Mouse (Mus musculus) activated CD4-positive, CD25-positive, alpha-beta regulatory T cell, adult 4 months (primary cell): Measurements from ENCODE around the gene Ano10. TPM values are rescaled to one million over a fixed set of nuclear protein-coding genes. Genes with fewer than 3 reads are reported as not detected.
"Not testable (repeated sequence)": the region's sequence is repeated elsewhere in the genome, so short reads cannot be mapped to it uniquely, and the experiment has no call there.

Experiments used
- ATAC-seq: one replicate; pipeline ENCODE4 v1.8.0; 2017
- polyA plus RNA-seq, 2 experiments: library from polyadenylated mRNA; unstranded; fragments of 100-300 nt; shearing (Covaris generic); gene quantifications; one replicate each; pipeline ENCODE4 v1.2.1; 2017

Ano10 gene
- polyA plus RNA-seq, 2 experiments from 2014 or later, result 21.7 to 26.2 TPM

- no peak for ATAC-seq
These were observed 99.1 kb downstream of the Ano10 start for GRCm38 (mm10) chr9:122195042-122195682.

GRCm38 (mm10) chr9:122193823-122194222 is 100.4 kb downstream of the Ano10 start:
- ATAC-seq, result peak; percentile 70

DNA sequence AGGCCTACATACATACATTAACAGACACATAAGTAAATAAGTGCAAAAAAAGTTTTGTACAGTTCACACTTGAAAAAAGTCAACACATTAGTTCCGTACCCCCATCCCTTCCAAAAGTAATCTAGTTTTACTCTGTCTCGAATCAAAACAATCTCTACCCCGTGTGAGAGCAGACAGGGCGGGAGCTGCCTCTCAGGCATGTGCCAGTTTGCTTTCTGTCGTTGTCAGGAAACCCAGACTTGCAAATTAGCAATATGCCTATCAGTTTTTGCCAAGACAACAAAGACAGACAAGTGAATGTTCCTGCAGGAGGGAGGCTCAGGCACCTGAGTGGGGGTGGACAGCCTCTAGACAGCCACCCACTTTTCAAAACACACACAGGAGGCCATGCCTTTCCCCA is 100.9 kb downstream of the Ano10 start:
- peak; percentile 17 for ATAC-seq

DNA sequence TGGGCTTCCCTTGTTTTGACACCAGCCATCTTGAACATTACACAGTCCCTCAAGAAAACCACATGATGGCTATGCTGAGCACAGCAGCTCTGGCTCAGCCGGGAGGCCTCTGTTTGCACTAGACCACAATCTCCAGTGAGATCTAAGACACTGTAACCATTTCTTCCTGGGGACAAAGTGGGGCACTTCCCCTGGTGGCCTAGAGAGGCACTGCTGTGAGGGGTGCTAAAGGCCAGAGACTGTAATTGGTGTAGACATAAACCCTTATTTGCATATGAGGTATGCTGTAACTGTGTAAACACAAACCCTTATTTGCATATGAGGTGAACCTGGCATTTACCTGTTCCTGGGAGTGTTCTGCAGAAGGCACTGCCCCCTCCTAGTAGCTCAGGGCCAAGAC is 105.5 kb downstream of the Ano10 start:
- peak; percentile 90 for ATAC-seq

DNA sequence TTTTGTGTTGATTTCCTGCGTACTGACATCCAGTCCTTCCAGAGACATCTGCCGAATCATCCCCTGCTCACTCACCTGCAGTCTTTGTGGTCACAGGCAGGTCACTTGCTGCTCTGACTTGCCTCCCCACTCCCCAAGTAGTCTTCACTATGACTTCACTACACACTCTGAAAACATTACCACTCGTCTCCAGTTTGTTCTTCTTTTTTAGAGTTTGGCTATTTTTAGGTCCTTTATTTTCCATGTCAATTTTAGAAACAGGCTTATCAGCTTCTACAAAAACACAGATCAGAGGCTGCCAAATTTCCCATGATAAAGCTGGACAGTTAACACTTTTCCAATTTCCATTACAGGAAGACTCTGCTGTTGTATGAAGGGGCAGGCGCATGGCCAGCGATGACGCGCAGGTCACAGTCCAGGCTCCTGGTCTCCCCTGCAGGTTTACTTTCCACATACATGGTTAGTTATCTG is 106.7 kb downstream of the Ano10 start:
- no peak for ATAC-seq

DNA sequence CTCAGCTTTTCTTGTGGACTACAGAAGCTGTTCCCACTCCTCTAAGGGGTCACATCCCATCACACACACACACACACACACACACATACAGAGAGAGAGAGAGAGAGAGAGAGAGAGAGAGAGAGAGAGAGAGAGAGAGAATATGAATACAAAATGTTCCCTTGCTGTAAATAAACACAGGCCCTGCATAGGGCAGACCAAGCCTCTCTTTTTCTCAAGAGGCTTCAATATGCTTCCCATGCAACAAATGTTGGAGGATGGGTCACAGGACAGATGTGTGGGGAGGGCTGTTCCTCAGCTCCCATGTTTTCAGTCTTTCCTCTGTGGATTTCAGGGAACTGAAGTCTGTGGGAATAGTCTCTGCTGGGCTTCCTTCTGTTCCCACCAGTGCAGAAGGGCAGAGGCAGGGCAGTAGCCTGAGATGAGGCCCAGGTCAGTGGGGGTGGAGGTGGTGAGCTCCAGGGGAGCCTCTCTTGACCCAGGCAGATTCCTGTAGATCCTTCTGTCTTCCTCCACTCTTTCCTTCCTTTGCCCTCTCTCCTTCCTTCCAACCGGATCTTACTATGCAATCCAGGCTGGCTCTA is 107.5 kb downstream of the Ano10 start:
- no peak for ATAC-seq

DNA sequence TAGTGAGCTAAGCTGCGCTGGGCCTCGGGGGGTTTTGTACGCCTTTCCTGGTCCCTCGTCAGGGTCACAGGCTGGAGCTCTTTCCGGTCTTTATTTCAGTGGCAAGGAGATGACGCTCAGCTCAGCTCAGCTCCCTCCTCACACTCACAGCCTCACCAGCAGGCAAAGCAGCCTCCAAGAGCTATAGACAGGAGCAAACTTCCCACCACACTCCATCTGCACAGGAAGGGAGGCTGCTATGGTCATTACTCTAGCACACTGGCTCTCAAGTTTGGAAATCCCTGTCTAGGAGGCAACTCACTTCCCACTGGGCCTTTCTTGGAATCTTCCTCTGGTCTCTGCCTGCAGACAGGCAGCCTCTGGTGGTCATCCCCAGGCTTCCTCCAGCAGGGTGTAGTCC is 108.3 kb downstream of the Ano10 start:
- ATAC-seq, result no peak

DNA sequence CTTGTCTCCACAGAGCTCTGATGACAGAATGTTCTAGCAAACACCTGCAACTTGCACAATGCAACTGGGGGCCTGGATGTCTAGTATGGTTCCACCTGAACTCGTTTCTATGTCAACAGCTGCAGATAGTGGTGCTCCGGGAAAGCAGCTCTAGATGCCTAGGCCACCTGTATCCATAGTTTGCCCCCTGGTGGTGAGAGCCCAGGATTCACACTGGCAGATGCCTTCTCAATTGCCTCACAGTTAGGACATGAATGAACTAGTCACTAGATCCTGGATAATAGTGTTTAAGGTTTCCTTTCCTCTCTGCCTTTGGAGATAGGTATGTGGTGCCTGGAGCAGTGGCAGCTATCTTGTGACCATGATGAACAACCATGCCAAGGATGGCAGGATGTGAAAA is 109.2 kb downstream of the Ano10 start:
- ATAC-seq, result no peak

DNA sequence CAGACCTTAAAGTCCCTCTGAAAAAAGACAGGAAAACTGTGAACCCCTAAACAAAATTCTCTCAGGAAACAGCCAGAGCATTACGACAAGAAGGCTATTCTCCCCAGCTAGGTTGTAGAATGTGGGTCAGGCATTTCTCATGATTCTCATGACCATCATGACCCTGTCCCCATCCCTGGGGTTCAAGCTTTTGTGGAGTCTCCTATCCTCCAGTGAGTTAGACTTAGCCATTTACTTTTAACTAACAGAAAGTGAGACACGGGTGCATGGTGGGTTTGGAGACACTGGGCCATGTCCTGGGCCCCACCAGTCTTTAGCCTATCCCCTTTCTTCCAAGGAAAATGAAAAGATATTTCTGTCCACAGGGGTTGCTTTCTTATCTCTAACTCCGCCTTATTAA is 109.9 kb downstream of the Ano10 start:
- ATAC-seq, result no peak

DNA sequence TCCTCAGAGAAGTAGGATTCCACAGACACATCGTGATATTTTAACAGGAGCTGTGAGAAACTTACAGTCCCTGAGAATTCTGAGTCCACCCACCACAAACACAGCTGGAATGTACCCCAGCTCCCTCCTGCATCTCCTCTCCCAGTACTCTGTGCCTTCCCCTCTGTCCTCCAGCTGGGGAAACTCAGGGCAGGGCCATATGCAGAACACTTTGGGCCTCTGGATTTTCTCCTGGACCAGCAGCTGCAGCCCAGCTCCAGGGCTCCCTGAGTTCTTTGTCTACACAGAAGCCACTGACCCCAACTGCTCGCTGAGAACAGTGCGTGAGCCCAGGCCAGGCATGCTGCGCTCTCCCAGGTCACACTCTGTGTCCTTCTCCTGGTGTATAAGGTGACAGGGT is 111.1 kb downstream of the Ano10 start:
- ATAC-seq, result no peak

DNA sequence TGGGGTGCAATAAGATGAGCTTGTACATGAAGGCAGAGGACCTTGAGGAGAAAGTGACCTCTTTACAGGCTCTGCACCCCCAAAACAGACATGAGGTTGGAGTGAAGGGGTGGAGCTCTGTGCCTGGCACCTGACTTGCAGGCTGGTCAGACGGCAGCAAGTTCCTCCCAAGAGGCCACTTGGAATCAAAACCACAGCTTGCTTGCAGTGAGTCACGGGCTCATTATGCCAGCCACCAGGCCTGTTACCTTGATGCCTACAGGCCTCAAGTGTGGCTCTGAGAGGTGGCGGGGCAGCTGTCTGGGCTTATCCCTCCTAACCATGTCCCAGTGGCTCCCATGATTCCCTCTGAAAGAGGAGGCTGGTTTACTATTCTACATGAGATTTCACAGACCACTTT is 114.1 kb downstream of the Ano10 start:
- ATAC-seq, result no peak

- no peak for ATAC-seq
These were observed 115.8 kb downstream of the Ano10 start for GRCm38 (mm10) chr9:122178427-122178826.

GRCm38 (mm10) chr9:122177256-122178220 is 116.7 kb downstream of the Ano10 start:
- ATAC-seq, result peak; percentile 48

DNA sequence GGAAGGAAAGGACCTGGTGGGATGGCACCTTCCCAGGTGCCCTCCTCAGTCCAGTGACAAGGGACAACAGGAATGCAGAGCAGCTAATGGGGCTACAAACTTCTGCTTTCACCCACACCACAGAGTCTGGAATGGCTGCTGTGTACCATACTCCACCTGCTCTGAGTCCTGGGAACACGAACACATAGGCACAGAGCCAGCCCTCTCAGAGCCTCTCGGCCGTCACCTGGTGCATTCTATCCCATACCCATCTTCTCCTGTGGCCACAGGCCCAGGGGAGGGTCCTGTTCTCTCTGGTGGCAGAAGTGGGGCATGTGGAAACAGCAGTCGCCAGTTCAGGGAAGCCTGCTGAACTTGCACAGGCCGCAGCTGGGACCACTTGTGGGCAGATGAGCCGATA is 119.5 kb downstream of the Ano10 start:
- no peak for ATAC-seq

DNA sequence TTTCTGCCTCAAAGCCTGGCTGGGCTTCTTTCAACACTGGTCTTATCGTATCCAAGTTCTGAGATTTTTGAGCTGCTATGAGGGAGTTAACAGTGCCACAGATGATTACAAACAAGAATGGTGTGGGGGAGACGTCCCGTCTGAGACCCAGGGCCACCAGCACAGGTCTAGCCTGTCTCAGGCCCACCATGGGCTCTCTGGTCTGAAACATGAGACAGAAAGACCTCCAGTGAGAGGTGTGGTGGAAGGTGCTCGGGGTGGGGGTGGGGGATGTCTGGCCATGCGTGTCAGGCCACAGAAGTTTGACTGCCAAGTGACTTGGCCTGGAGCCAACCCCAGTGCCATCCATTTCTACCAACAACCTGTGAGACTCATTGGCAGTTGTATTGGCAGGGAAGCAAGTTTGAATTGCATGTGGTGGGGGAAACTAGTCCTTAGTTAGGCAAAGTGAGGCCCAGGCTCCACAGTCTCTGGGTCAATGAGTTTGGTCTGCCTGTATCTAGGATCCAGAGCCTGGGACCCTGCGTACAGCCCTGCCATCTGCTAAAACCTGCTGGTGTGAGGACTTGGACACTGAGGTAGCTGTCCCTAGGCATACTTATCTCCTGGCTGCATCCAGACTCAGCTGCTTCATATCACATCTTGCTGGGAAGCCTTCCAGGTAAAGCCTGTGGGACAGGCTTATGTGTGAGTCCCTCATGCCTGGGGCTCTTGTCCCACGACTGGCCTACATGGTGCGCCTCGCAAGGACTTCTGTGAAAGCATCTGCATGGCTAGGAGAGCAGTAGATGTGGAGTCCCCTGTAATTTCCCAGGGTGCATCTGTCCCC is 120.6 kb downstream of the Ano10 start:
- ATAC-seq, result no peak

GRCm38 (mm10) chr9:122172612-122173186 is 121.5 kb downstream of the Ano10 start:
- no peak for ATAC-seq

DNA sequence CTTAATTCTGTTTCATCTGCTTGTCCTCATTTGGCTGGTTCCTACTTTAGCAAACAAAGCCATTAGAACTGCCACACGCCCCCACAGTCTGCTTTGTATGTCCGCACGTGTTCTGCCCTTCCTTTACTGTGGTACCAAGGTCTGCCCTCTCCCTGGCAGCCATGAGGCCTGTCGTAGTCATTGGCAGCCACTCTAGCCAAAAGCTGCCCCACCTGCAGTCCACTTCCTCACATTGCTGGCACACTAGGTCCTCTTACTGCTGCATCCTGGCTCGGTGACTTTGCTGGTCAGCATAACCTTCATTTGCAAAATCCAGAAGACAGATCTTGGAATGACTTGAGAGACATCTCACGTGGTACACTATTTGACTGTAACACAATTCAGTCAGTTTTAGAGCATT is 124.3 kb downstream of the Ano10 start:
- ATAC-seq, result no peak

DNA sequence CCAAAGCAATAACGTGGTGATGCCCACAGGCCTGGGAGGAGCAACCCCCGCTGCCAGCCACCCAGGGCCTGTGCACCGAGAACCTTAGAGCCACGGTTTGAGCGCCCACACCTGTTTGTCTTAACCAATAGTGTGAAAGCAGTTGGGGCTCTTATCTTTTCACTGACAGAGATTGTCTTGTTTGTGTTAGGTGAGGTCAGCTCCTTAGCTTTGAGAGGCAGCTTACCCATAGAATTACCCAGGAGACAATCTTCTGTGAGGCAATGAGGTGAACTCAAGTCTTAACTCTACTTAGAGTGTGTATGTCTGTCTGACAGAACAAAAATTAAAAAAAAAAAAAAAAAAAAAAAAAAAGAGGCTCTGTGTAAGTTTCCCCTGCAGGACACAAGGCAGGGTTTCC is 126.5 kb downstream of the Ano10 start:
- ATAC-seq, result not testable (repeated sequence)

GRCm38 (mm10) chr9:122164535-122164934 is 129.7 kb downstream of the Ano10 start:
- ATAC-seq, result no peak

DNA sequence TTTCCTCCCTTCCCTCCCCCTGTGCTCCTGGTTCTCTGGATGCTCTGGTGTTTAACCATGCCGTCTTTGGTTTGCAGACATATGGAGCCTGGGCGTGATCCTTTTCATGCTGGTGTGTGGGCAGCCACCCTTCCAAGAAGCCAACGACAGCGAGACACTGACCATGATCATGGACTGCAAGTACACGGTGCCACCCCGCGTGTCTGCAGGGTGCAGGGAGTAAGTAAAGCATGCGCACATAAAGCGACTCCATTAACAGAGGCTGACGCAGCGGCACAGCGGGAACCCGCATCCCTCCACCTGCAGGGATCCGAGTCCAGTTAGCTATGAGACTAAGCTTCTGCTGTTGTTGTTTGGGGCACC is 137.2 kb downstream of the Ano10 start:
- no peak for ATAC-seq

DNA sequence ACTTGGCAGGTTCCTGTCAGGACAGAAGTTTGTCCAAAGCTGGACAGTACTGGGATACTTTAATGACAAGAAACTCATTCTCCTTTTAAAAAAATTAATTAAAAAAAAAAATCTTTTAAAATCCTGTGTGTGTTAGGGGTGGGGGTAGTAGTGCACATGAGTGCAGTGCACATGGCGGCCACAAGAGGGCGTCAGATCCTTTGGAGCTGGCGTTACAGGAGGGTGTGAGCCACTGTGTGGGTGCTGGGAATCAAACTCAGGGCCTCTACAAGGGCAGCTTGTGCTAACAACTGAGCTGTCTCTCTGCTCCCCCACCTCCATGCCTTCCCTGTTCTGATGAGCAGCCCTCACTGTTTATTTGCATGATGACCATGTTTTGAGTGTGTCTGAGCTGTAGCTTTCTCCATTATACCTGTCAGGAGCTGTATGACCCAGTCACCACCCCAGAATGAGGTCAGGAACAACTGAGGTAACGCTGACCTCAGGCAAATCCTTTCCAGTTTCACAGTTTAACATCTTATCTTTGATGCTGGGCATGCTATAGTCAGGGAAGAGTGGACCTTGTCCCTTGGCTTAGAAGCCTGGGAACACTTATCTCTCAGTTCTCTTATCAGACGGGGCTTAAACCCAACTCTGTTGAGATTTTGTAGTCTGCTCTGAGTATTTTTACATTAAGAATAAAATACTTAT is 137.7 kb downstream of the Ano10 start:
- no peak for ATAC-seq

DNA sequence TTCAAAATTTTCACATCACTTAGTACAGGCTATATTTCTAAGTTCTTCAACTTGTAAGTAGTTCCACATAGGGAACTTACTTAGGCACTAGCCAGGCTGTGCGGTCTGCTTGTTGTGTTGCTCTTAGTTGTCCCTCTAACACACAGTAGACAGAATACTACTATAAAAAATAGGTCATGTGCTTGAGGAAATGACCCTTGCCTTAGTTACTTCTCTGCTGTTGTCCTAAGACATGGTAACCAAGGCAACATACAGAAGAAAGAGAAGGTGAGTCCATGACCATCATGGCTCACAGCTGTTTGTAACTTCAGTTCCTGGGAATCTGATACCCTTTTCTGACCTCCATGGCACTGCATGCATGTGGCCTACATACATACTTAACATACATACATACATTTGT is 139.0 kb downstream of the Ano10 start:
- ATAC-seq, result no peak
